Mouse (Mus musculus) intestine, embryonic 15.5 days (tissue): ENCODE data around the gene Ift88. TPM values are rescaled to one million over a fixed set of nuclear protein-coding genes. Genes with fewer than 3 reads are reported as not detected.
A peak's percentile ranks its signal among the peaks of the same experiment; 100 is the strongest.

ENCODE experiments used
- ATAC-seq: fragments of 200-750 bp; cut with Nextera tagmentation; 2 replicates; pipeline ENCODE4 v1.8.0; 2017; ENCODE audit warnings: moderate TSS enrichment, moderate library complexity
- H3K27ac ChIP-seq: fragments of 300-500 bp; sonication (generic); 2 replicates; pipeline ENCODE4 v1.5.1; 2015; ENCODE audit warnings: mild to moderate bottlenecking, inconsistent platforms
- H3K27me3 ChIP-seq: fragments of 300-500 bp; sonication (generic); replicated peaks from 2 replicates; pipeline ENCODE4 v1.6.1; 2015; ENCODE audit warnings: inconsistent platforms
- H3K36me3 ChIP-seq: fragments of 300-500 bp; sonication (generic); 2 replicates; pipeline ENCODE4 v1.6.1; 2015; ENCODE audit warnings: inconsistent platforms
- H3K4me1 ChIP-seq: fragments of 300-500 bp; sonication (generic); replicated peaks from 2 replicates; pipeline ENCODE4 v1.6.1; 2015; ENCODE audit warnings: inconsistent platforms
- H3K4me2 ChIP-seq: fragments of 300-500 bp; sonication (generic); replicated peaks from 2 replicates; pipeline ENCODE4 v1.6.1; 2015; ENCODE audit warnings: mild to moderate bottlenecking, inconsistent platforms
- H3K4me3 ChIP-seq: fragments of 300-500 bp; sonication (generic); replicated peaks from 2 replicates; pipeline ENCODE4 v1.5.1; 2015; ENCODE audit warnings: inconsistent platforms
- H3K9ac ChIP-seq: fragments of 300-500 bp; sonication (generic); 2 replicates; pipeline ENCODE4 v1.6.1; 2015; ENCODE audit warnings: inconsistent platforms
- H3K9me3 ChIP-seq: fragments of 300-500 bp; sonication (generic); 2 replicates; pipeline ENCODE4 v1.6.1; 2016; ENCODE audit warnings: inconsistent platforms
- WGBS: fragments of 180-500 bp; shearing (Covaris S2); methylation state at CpG from one replicate; pipeline ENCODE4 v1.1.7; 2015; 5-methylcytosine and 5-hydroxymethylcytosine counted together
- polyA plus RNA-seq: library from polyadenylated mRNA; unstranded; fragments of >200 nt; fragmentation: Nextera tagmentation; extraction: Ambion mirVana; gene quantifications from 2 replicates; pipeline ENCODE4 v1.2.1, GENCODE M21; 2015

Ift88 gene
- polyA plus RNA-seq, 1 experiment from 2014 or later = 11.9 TPM

DNA sequence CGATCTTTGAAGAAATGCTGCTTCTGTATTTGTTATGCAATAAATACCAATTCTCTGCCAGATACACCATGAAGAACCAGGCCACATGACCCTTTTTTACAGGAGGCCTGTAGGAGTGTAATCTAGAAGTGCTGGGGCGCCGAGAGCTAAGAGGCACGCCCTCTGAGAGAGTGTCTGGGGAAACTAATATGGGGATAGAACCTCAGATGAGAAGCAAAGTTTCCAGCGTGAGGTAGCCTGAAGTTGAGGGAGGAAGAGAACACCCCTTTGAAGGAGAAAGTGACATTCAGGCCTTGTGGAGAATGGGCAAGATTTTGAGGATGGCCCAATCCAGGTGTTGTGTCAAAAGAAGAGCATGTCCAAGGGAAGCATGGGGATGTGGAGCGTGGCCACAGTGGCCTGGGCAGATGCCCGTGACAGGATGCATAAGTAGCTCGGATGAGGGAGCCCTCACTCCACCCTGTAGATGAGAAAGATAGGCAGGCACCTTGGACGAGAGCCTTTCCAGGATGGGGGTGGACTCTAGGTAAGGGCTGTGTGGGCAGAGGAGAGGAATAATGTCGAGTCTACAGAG, 102.3 kb downstream of the Ift88 start:
- H3K36me3 ChIP-seq = no peaks in the 10 kb centered on the region
- no peak overlapping the region for H3K9ac ChIP-seq
- 52% methylated on average over 10 of the region's 10 CpGs for WGBS
- H3K4me3 ChIP-seq = peak overlapping the region; percentile 77
- peaks cover 7% of the 10 kb centered on the region for H3K4me1 ChIP-seq
- H3K9me3 ChIP-seq = no peaks in the 10 kb centered on the region
- no peaks in the 10 kb centered on the region for H3K27me3 ChIP-seq
- no peak overlapping the region for H3K27ac ChIP-seq
- ATAC-seq = peak; percentile 37
- peak overlapping the region; percentile 86 for H3K4me2 ChIP-seq

DNA sequence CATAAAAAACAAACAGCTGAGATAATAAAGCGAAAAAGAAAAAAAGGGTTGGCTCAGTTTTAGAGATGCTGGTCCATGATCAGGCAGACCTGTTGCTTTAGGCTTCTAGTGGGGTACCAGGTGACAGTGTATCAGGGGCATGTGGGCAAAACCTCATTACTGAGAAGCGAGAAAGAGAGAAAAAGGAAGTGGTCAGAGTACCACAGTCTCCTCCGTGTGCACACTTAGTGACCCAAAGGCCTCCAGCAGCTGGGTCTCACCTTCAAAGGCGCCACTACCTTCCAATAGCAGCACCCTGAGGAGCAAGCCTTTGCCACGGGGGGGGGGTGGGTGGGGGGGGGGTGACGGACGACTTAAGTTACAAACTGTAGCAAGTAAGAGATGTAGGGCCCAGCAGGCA, 103.3 kb downstream of the Ift88 start:
- WGBS = 56% methylated on average over 7 of the region's 7 CpGs
- no peak overlapping the region for H3K9ac ChIP-seq
- no peaks in the 10 kb centered on the region for H3K9me3 ChIP-seq
- H3K27me3 ChIP-seq = no peaks in the 10 kb centered on the region
- no peak overlapping the region for H3K27ac ChIP-seq
- no peaks in the 10 kb centered on the region for H3K36me3 ChIP-seq
- peaks cover 7% of the 10 kb centered on the region for H3K4me1 ChIP-seq
- ATAC-seq = no peak
- no peak overlapping the region for H3K4me2 ChIP-seq
- no peak overlapping the region for H3K4me3 ChIP-seq

DNA sequence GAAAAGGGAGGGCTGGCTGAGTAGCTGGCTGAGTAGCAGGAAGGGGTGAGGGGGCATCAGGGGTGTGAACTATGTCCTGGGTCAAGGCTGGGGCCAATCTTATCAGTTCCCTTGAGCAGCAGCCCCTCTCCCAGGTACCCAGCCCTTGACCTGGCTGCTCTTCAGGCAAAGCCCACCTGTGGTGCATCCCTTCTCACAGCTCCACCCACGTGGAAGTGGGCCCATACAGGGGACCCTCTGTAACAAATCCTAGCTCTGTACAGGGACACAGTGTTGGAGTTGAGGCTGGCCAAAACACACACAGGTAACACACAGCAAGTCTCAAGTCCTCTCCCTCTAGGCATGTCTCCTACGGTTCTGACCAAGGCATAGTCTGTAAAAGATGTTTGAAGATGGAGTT, 103.7 kb downstream of the Ift88 start:
- WGBS = 45% methylated on average over 2 of the region's 2 CpGs
- H3K4me2 ChIP-seq = no peak overlapping the region
- H3K27me3 ChIP-seq = no peaks in the 10 kb centered on the region
- H3K4me3 ChIP-seq = no peak overlapping the region
- H3K9ac ChIP-seq = no peak overlapping the region
- H3K27ac ChIP-seq = no peak overlapping the region
- no peak for ATAC-seq
- no peaks in the 10 kb centered on the region for H3K36me3 ChIP-seq
- H3K4me1 ChIP-seq = peaks cover 7% of the 10 kb centered on the region
- H3K9me3 ChIP-seq = no peaks in the 10 kb centered on the region

DNA sequence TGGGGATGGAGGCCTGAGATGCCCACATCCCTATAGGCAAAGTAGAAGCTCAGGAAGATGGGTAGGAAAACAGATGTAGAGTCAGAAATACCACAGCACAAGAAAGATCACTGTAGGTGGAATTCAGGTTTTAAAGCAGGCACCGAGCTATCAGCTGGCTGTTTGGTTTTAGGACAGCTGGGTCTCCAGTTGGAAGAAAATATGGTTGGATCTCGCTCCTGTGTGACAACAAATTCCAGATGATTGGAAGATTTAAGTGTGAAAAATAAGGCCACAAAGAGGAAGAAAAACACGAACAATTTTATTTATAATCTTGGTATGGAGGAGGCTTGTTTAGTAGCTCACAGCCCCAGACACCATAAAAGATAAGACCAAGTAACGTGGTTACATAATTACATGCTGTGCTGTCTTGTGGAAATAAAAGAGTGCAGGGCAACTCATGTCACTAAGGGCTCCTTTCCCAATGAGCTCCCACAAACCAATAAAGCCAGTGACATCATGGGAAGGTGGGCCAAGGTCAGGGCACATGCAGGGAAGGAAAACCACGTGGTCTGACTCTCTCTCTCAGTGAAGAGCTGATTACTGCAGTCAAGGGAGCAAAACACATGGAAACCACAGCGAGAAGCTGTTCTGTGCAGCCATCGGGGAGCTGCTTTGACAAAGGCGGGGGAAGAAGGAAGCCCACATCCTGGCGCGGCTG, 105.4 kb downstream of the Ift88 start:
- peaks cover 12% of the 10 kb centered on the region for H3K4me1 ChIP-seq
- WGBS = 47% methylated on average over 10 of the region's 10 CpGs
- no peaks in the 10 kb centered on the region for H3K9me3 ChIP-seq
- H3K4me2 ChIP-seq = 0 out of 2 replicates have a peak overlapping the region, but pooled peaks have one; percentile 17
- H3K4me3 ChIP-seq = no peak overlapping the region
- no peak overlapping the region for H3K27ac ChIP-seq
- no peaks in the 10 kb centered on the region for H3K36me3 ChIP-seq
- 0 out of 2 replicates have a peak, but pooled peaks cover 3% of the 10 kb centered on the region for H3K27me3 ChIP-seq
- ATAC-seq = peak; percentile 14
- H3K9ac ChIP-seq = no peak overlapping the region

DNA sequence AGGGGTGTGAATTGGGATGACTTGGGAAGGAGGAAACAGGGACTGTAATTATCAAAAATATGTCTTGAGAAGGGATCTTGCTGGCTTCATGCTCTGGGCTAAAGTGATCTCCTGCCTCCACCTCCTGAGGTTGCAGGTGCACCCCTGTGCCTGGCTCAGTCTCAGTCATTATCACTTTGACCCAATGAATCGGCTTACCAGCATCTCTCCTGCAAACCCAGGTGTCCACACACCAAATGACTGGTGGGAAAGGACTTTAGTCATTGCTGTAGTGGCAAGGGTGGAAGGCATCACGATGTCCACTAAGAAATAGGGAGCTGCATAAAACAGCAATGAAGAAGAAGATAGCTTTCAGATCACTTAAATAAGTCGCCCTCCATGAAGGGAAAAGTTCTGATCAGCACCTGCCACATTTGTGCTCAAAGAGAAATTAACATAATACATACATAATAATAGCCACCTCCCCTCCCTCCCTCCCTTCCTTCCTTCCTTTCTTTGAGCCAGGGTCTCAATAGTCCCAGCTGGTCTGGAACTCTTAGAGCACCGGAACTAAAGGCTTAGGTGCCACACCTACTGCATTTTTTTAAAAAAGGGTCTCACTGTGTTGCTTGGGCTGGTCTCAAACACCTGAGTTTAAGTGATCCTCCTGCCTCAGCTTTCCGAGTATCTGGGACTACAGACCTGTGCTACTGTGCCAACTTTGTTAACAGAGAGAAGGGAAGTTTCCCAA, 106.1 kb downstream of the Ift88 start:
- Histone ChIP-seq H3K27me3 (0 out of 2 replicates have a peak, but pooled peaks cover 3% of the 10 kb centered on the region), H3K27ac (no peak overlapping the region), H3K36me3 (no peaks in the 10 kb centered on the region), H3K4me1 (peaks cover 19% of the 10 kb centered on the region), H3K9ac (no peak overlapping the region), H3K9me3 (no peaks in the 10 kb centered on the region), H3K4me3 (no peak overlapping the region), H3K4me2 (0 out of 2 replicates have a peak overlapping the region, but pooled peaks have one; percentile 17)
- WGBS = 72% methylated on average over 5 of the region's 5 CpGs
- no peak for ATAC-seq

DNA sequence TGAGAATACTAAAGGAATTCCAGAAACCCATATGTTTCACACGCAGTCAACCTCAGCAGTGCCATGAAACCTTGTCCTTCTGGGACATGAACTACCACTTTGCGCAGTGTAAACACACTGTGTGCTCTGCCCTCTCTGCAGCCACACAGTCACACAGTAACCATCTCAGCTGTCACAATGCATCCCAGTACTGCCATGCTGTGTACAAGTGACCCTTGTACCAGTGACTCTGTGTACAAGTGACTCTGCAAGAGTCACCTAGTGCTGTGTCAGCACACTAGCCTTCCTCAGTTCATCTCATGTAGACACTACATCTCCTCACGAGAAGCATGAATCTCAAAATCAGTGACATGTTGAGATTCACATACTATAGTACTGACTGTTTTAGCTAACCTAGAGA, 108.7 kb downstream of the Ift88 start:
- Histone ChIP-seq H3K9ac (no peak overlapping the region), H3K27me3 (0 out of 2 replicates have a peak, but pooled peaks cover 3% of the 10 kb centered on the region), H3K9me3 (no peaks in the 10 kb centered on the region), H3K4me1 (peaks cover 28% of the 10 kb centered on the region), H3K4me2 (no peak overlapping the region), H3K27ac (no peak overlapping the region), H3K4me3 (no peak overlapping the region), H3K36me3 (no peaks in the 10 kb centered on the region)
- 85% methylated on average over 3 of the region's 3 CpGs for WGBS
- ATAC-seq = no peak

DNA sequence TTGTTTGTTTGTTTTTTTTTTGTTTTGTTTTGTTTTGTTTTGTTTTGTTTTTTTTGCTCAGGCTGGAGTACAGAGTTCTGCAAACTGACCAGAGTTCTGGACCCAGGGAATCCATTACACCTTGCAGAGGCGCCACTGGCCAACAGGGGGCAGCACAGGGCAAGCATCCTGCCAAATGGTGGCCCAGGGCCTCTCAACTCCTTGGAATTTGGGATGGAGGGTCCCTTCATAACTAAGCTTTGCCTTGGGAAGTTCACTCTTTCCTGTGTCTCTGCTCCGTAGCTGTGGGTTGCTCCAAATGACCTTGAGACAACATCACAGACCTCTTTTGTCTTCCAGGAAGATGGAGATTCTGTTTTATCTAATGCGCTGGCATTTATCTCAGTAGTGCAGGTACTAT, 109.4 kb downstream of the Ift88 start:
- Histone ChIP-seq H3K9me3 (no peaks in the 10 kb centered on the region), H3K4me2 (no peak overlapping the region), H3K27ac (no peak overlapping the region), H3K36me3 (no peaks in the 10 kb centered on the region), H3K9ac (no peak overlapping the region), H3K4me3 (no peak overlapping the region), H3K4me1 (peaks cover 30% of the 10 kb centered on the region), H3K27me3 (0 out of 2 replicates have a peak, but pooled peaks cover 3% of the 10 kb centered on the region)
- WGBS = 49% methylated on average over 3 of the region's 3 CpGs
- ATAC-seq = no peak

DNA sequence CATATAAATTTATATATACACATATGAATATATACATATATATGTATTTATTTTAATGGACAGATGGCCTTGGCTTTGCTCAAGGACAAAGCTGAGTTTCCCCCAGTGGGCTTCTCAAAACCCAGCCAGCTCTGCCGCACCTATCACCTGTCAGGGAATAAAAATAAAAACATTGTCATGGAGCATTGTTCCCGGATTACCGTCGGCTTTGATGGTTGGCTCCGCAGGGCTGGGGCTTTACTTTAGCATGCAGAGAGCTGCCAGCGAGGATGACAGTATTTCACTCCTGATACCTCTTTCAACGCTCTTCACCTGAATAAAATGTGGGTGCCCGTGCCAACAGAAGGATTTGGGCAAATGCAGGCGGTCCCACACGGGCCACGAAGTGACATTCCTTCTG, 110.0 kb downstream of the Ift88 start:
- 35% methylated on average over 11 of the region's 11 CpGs for WGBS
- H3K27ac ChIP-seq = no peak overlapping the region
- ATAC-seq = no peak

DNA sequence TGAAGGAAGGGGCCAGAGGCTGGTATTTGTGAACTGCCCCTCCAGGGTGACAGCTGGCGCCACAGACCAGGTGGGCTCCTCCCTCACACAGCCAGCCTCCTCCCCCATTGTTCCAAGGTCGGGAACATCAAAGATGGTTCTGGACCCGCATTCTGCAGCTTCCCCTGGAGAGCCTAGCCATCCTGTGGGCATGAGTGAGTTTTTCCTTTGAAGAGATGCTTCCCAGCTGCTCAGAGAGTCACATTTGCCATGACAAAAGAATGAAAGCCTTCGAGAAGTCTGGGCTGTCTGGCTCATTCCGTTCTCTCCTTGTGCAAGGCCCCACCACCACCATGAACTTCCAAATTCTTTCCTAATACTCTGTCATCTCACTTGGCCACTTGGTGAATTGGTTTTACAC, 110.5 kb downstream of the Ift88 start:
- Histone ChIP-seq H3K27ac (peak overlapping the region; percentile 87), H3K4me3 (no peak overlapping the region), H3K36me3 (no peaks in the 10 kb centered on the region), H3K9ac (no peak overlapping the region), H3K9me3 (no peaks in the 10 kb centered on the region), H3K4me2 (no peak overlapping the region), H3K4me1 (peaks cover 30% of the 10 kb centered on the region), H3K27me3 (0 out of 2 replicates have a peak, but pooled peaks cover 3% of the 10 kb centered on the region)
- ATAC-seq = no peak
- WGBS = 37% methylated on average over 5 of the region's 5 CpGs

More for the DNA sequence above, 110.0 kb downstream of the Ift88 start:
- no peaks in the 10 kb centered on the region for H3K36me3 ChIP-seq
- H3K9ac ChIP-seq = no peak overlapping the region
- no peak overlapping the region for H3K4me3 ChIP-seq
- H3K4me1 ChIP-seq = peaks cover 30% of the 10 kb centered on the region
- H3K4me2 ChIP-seq = no peak overlapping the region
- no peaks in the 10 kb centered on the region for H3K9me3 ChIP-seq
- 0 out of 2 replicates have a peak, but pooled peaks cover 3% of the 10 kb centered on the region for H3K27me3 ChIP-seq

DNA sequence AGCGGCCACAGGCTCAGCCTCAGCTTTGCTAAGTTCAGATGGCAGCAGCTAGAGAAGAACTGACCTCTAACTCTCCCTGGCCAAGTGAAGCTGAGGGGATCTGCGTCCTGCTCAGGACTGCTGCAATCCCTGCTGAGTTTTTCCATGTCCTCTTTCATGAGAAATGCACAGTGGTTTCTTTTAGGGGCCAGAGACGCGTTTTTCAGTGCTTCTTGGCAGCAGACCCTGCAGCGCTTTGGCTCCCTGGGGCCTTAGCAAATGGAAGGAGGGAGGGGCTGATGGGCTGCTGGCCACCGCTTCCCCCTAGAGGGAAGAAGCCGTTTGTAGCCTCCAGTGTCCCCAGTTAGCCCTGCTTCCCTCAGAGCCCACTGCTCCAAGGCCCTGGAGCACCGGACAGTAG, 111.1 kb downstream of the Ift88 start:
- peak overlapping the region; percentile 27 for H3K4me2 ChIP-seq
- peak; percentile 31; the same call in 1 of the 2 replicates for ATAC-seq
- H3K4me1 ChIP-seq = peaks cover 30% of the 10 kb centered on the region
- H3K9me3 ChIP-seq = no peaks in the 10 kb centered on the region
- no peaks in the 10 kb centered on the region for H3K36me3 ChIP-seq
- no peak overlapping the region for H3K9ac ChIP-seq
- no peak overlapping the region for H3K4me3 ChIP-seq
- H3K27me3 ChIP-seq = 0 out of 2 replicates have a peak, but pooled peaks cover 3% of the 10 kb centered on the region
- 26% methylated on average over 8 of the region's 8 CpGs for WGBS
- peak overlapping the region; percentile 87 for H3K27ac ChIP-seq

DNA sequence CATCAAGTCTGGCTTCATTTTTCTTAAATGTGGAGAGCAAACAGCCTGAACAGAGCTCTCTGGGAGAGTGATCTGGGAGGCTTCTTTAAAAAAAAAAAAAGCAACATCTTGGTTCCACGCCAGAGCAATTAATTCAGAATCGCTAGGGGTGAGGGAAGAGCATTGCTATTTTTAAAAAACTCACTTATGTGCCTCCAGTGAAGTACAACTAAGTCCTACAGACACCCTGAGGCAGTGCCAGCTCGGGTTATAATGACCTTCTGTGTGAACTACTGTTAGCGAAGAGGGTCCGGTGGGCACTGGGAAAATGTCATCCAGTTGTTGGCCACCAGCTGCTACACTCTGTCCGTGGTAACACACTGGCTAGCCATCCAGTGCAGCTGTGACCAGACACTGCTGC, 111.8 kb downstream of the Ift88 start:
- no peak overlapping the region for H3K9ac ChIP-seq
- no peaks in the 10 kb centered on the region for H3K36me3 ChIP-seq
- no peak overlapping the region for H3K4me3 ChIP-seq
- H3K9me3 ChIP-seq = no peaks in the 10 kb centered on the region
- H3K4me1 ChIP-seq = peaks cover 30% of the 10 kb centered on the region
- 0 out of 2 replicates have a peak, but pooled peaks cover 3% of the 10 kb centered on the region for H3K27me3 ChIP-seq
- WGBS = 38% methylated on average over 6 of the region's 6 CpGs
- peak overlapping the region; percentile 87 for H3K27ac ChIP-seq
- ATAC-seq = 0 out of 2 replicates have a peak, but pooled peaks have one; percentile 30
- no peak overlapping the region for H3K4me2 ChIP-seq

DNA sequence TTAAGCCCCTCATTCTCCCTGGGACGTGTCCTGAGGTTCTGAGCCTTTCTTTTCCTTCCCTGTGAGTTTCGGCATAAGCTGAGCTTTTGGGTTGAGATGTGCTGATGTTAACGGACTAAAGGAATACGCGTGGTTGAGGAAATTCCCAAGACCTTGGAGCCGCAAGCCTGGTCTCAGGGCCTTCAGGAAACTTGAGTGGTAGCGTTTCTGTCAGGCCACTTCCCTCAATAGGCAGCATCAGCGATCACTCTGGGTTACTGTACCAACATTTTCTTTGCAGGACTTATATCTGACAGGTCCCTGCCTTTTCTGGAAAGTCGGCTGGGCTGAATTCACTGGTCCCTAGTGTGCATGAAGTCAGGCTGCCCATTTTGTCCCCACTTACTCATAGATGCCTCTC, 113.0 kb downstream of the Ift88 start:
- no peak overlapping the region for H3K4me2 ChIP-seq
- ATAC-seq = no peak
- H3K4me1 ChIP-seq = peaks cover 30% of the 10 kb centered on the region
- H3K27ac ChIP-seq = peak overlapping the region; percentile 61; the same call in 1 of the 2 replicates
- no peak overlapping the region for H3K9ac ChIP-seq
- no peaks in the 10 kb centered on the region for H3K36me3 ChIP-seq
- H3K9me3 ChIP-seq = no peaks in the 10 kb centered on the region
- WGBS = 62% methylated on average over 9 of the region's 9 CpGs
- H3K4me3 ChIP-seq = no peak overlapping the region
- 0 out of 2 replicates have a peak, but pooled peaks cover 3% of the 10 kb centered on the region for H3K27me3 ChIP-seq
